Mouse (Mus musculus) embryonic fibroblast, embryonic 13.5 days (primary cell): ENCODE measurements around the gene Gpr15. TPM values are rescaled to one million over a fixed set of nuclear protein-coding genes. Genes with fewer than 3 reads are reported as not detected.

ENCODE experiments used
- H3K27ac ChIP-seq: 2 replicates; pipeline ENCODE4 v1.5.1; 2012; ENCODE audit warnings: low read length, control low read depth, inconsistent platforms; ENCODE audit not compliant: insufficient read depth
- H3K4me1 ChIP-seq: 2 replicates; pipeline ENCODE4 v1.6.1; 2011; ENCODE audit warnings: low read length; ENCODE audit not compliant: control insufficient read depth, insufficient read depth
- H3K4me3 ChIP-seq: 2 replicates; pipeline ENCODE4 v1.5.1; 2011; ENCODE audit warnings: mild to moderate bottlenecking, control low read depth, low read length; ENCODE audit not compliant: insufficient read depth
- CTCF ChIP-seq: IDR thresholded peaks from 2 replicates; pipeline ENCODE4 v1.5.1; 2011; ENCODE audit warnings: mild to moderate bottlenecking, control low read depth, low read length, moderate library complexity, borderline replicate concordance; ENCODE audit not compliant: insufficient read depth
- POLR2A ChIP-seq: IDR thresholded peaks from 2 replicates; pipeline ENCODE4 v1.6.1; 2011; ENCODE audit warnings: low read depth, mild to moderate bottlenecking, control low read depth, low read length, moderate library complexity
- polyA plus RNA-seq: library from polyadenylated mRNA; stranded (reverse); fragments of >200 nt; gene quantifications from 2 replicates; pipeline ENCODE4 v1.2.4, GENCODE M21; 2011; ENCODE audit warnings: low read depth; ENCODE audit not compliant: missing spikeins, insufficient read length

Gene Gpr15
- polyA plus RNA-seq, 1 experiment, result not detected

DNA sequence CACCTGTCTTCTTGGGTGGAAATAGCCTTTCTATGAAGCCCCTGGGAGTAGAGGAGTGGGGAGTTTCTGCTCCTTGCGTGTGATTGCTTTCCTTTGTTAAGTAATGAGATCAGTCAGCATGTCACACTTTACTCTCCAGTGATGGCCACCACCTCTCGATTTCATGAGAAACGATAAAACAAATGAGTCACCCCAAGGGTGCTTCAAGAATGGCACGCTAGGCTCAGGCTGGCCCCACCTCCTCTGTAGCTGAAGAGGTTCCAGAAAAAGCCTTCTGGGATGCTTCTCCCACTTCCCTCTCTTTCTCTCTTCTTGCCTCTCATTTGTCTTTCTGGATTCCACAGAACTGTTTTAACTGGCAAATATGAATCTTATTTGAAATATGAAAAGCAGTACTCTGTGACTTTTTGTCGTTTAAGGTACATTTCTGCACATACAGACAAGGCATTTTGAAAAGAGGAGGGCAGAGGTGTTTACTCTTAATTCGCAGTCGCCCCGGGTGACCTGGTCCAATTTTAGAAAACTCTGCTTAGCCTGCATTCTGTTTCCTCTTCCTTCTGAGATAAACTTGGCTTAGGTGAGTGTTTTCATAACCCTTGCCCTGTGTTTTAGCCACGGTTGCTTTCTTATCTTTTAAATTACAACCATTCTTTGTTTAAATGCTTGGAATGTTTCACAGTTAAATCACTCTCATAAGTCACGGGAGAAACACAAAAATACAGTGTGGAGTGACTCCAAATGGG is 15.3 kb downstream of the Gpr15 start:
- peaks cover 11% of the 10 kb centered on the region for H3K4me1 ChIP-seq
- peak overlapping the region; percentile 73 for H3K27ac ChIP-seq
- TF ChIP-seq CTCF, result no peak
- TF ChIP-seq POLR2A, result no peak
- no peak overlapping the region for H3K4me3 ChIP-seq

DNA sequence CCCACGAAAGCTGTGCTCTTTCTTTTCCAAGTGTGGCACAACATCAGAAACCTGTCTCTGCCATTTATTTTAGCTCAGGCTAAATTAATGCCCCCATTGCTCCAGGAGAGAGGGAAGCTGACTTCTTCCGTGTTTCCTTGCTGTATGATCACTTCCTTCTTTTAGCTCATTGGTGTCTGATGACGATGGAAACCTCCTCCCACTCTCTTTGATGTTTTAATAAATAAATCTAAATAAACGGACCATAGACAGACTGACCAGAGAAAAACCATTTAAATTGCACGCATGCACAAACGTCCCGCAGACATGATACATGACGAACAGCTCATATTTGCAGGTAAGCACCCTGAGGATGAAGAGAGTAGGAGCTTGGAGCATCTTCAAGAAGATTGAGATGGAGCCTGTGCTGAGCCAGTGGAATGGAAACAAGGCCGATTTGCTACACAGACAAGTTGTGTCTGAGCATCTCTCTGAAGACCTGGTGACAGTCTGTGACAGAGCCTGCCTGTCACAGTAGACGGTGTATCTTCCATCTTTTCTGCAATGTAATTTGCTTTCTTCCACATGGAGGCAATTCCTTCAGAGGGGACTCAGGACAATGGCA is 16.4 kb downstream of the Gpr15 start:
- TF ChIP-seq CTCF, result no peak
- no peak for TF ChIP-seq POLR2A
- Histone ChIP-seq H3K4me3 (no peak overlapping the region), H3K27ac (no peak overlapping the region), H3K4me1 (peaks cover 11% of the 10 kb centered on the region)

DNA sequence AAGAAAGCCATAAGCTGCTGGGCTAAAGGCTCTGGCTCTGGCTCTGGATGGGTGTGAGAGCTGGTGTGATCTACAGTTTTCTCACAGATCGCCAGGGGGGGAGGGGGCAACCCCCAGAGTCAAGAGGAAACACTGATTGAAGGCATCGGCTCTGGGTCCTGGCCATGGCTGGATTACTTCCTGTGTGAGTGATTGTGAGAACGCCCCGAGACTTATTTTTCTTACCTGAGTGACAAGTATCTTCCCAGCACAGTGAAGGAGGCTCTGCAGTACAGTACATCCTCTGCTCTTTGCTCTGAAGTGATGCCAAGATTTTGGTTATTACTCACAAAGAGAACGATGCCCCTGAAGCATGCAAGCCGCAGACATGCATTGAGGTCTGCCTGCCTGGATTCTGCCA is 17.1 kb downstream of the Gpr15 start:
- Histone ChIP-seq H3K4me3 (no peak overlapping the region), H3K4me1 (peaks cover 11% of the 10 kb centered on the region), H3K27ac (no peak overlapping the region)
- TF ChIP-seq POLR2A (no peak), CTCF (no peak)

DNA sequence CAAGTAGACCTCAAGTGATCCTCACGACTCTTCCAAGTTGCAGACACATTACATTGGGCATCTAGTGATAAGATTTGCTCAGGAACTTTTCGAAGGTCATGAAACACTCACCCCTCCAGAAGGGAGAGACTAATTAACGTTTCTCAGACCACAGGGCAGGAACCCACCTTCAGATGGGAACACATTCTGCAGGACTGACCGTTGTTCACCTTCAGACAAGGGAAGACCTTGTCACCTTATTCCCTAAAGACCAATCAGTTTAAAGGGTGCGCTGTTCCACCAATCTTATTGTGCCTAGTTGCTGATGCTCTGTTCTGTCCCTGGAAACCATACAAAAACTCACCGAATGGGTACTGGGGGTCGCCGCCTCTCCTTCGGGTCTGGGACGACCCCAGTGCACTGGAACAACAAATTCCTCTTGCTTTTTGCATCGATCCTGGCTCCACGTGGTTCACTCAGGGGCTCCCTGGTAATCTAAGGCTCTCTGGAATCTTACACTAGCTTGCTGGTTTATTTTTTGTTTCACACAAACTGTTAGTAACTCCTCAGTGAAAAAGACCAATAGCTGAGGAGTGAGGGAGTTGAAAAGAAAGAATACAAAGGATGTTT is 17.9 kb downstream of the Gpr15 start:
- TF ChIP-seq CTCF (no peak), POLR2A (no peak)
- H3K4me1 ChIP-seq, result peaks cover 11% of the 10 kb centered on the region

DNA sequence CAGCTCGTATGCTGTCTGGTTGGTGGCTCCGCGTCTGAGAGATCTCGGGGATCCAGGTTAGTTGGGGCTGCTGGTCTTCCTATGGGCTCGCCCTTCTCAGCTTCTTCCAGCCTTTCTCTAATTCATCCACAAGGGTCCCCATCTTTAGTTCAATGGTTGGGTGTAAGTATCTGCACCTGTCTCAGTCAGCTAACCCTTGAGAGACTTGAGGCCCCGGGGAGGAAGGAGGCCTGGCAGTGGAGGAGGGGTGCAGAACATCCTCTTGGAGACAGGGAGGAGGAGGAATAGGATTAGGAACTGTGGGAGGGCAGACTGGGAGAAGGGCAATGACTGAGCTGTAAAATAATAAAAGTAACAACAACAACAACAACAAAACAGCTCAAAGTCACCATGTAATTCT is 18.7 kb downstream of the Gpr15 start:
- no peak for TF ChIP-seq CTCF
- TF ChIP-seq POLR2A, result no peak
- Histone ChIP-seq H3K4me3 (no peak overlapping the region), H3K27ac (no peak overlapping the region), H3K4me1 (peaks cover 11% of the 10 kb centered on the region)

More for the DNA sequence above, 17.9 kb downstream of the Gpr15 start:
- Histone ChIP-seq H3K27ac (no peak overlapping the region), H3K4me3 (no peak overlapping the region)

DNA sequence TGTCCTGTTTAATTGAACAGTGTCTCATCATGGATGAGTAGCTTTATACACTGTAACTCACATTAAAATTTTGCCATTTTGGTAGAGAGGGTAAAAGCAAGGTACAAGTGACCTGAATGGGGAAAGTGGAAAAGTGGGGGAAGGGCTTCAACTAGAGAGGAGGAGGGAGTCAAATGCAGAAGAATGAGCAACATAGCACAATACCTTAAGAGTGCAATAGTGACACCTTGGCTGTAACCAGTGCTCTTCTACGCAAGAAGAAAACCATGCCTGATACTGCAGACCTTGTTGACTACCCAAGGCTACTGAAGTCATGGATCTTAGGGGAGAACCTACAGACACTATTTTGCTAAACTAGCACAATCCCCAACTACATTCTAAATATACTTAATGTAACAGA is 21.6 kb downstream of the Gpr15 start:
- Histone ChIP-seq H3K4me1 (peaks cover 5% of the 10 kb centered on the region), H3K4me3 (no peak overlapping the region), H3K27ac (no peak overlapping the region)
- no peak for TF ChIP-seq POLR2A
- no peak for TF ChIP-seq CTCF

DNA sequence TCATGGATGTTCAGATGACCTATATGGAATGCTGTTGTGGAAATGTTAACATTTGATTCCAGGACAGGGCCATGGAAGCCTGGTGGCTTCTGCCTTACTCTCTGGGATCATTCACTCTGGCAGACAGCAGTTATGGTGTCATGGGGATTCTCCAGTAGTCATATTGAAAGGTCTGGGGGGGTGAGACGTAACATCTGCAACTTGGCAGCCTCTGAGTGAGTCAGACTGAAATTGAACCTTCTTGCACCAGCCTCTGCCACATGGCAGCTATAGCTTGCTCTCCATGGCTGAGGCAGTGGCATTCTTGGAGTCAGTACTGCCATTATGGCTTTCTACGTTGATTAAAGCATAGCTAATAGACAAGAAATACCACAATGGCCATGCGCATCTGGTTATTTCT is 22.1 kb downstream of the Gpr15 start:
- no peak for TF ChIP-seq CTCF
- TF ChIP-seq POLR2A, result no peak
- H3K27ac ChIP-seq, result no peak overlapping the region
- no peak overlapping the region for H3K4me3 ChIP-seq
- peaks cover 2% of the 10 kb centered on the region; the same call in 1 of the 2 replicates for H3K4me1 ChIP-seq

DNA sequence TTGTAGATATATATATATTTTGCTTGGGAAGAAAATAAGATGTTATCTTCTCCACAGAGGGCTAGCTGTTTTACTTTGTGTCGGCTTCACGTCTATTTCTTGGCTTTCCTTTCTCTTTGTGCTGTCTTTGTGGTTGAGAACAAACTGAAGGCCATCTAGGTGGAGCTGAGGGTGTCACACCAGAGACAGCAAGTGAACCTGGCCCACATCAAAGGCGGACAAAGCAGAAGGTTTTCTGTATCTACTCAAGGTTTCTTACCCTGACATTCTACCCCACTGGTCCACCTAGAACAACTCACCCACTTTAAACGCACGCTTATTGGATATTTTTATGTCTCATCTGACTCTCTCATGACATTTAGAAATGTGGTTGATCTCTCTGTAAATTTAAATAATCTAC is 24.8 kb downstream of the Gpr15 start:
- TF ChIP-seq POLR2A (no peak), CTCF (no peak)
- no peaks in the 10 kb centered on the region for H3K4me1 ChIP-seq
- no peak overlapping the region for H3K4me3 ChIP-seq
- H3K27ac ChIP-seq, result no peak overlapping the region

DNA sequence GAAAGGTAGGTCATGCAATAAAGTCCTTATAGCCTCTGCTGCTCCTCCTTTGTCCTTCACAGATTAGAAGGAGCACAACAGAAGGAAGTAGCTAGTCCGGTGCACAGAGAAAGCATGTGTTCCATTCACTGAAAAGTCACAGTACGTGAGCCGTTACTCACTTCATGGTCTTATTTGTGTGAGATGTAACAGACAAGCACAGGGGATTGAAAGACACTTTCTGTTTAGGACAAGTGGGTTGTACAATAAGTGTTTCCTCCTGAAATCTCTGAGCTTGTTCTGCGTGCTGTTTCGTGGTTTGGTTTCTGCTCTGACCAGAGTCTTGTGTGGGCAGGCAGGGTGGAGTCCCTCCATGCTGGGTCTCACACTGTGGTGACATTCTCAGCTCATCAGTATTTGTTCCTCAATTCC is 28.5 kb downstream of the Gpr15 start:
- no peaks in the 10 kb centered on the region for H3K4me1 ChIP-seq
- no peak overlapping the region for H3K4me3 ChIP-seq
- no peak overlapping the region for H3K27ac ChIP-seq
- TF ChIP-seq POLR2A (no peak), CTCF (no peak)
